Mouse (Mus musculus): ENCODE data around the gene Gm14569.

The Gm14569 gene

DNA sequence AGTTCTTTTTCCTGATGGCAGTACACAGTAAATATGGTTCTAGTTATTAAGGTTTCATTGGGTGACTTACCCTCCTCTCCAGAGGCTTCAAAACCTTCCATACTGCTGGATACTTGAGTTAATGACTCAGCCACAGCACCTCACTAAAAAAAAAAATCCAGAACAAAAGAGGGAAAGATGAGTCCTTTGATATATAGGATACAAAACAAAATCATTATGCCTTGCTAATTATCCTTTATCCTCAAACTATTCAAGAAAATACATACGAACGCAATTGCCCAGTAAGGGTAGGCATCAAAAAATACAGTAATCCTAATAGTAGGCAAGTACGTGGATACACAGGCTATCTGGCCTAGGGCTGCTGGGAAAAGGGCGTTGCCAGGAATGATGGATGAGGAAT lies at the start of gene Gm14569:
Gm14569 (minus strand) TSS at position 101 of the 400 bp plus-strand sequence.
- ATAC-seq (ENCODE audit: low TSS enrichment), result no peak

DNA sequence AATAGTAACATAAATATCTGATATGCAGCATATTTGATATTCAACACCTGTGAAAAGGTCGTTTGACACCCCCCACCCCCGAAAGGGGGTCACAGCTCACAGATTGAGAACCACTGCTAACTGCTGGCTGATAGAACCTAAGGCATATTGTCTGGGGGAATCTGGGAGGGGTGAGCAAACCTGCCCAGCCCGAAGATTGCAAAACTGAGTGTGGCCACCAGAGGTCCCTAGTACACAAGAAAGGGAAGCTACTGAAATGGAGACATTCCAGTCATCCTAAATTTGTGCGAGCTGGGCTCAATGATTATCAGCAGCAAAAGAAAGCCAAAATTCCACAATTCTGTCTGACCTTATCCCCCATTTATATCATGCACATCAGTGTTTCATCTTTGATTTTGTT lies 42.9 kb upstream of the Gm14569 start:
- peak; percentile 70 for ATAC-seq (ENCODE audit: low TSS enrichment)

- ATAC-seq (ENCODE audit: low TSS enrichment), result no peak
Observed at GRCm38 (mm10) chrX:36533744-36534143, 42.1 kb upstream of the Gm14569 start.

GRCm38 (mm10) chrX:36530251-36530650 lies 38.6 kb upstream of the Gm14569 start:
- ATAC-seq (ENCODE audit: low TSS enrichment), result no peak

GRCm38 (mm10) chrX:36523729-36524128 lies 32.1 kb upstream of the Gm14569 start:
- no peak for ATAC-seq (ENCODE audit: low TSS enrichment)

DNA sequence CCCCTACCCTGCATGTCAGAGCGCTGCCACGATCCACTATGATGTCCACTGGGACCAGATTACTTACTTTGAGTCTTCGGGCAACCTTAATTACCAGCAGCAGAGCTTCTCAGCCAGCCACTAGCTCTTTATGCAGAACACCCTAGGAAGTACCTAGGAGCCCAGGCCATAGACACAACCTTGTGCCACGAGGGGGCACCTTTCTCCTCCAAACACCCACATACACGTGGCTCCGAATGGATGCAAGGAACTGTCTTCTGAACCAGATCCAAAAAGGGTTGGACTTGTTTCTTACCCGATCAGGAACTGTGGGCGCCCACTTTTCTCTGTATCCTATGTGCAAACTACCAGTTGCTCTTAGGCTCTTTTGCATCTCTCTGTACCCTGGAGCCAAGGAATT lies 22.1 kb upstream of the Gm14569 start:
- no peak for ATAC-seq (ENCODE audit: low TSS enrichment)

DNA sequence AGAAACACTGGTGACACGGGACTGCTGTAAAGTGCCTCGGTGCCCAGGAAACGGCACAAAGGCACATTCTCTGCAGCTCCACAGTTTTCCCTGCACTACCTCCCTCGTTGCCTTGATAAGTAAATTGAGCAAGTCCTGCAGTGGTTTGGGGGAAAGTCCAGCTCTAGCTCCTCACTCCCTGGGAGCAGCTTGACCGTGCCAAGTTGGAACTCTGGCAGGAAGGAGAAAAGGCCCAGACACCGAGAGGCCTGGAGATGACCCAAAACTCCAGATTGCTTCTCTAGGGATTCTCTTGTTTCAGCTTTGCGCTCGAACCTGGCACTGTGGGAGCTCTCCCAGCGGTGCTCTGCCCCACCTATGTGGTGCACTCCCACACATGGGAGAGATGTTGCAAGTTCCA lies 21.6 kb upstream of the Gm14569 start:
- no peak for ATAC-seq (ENCODE audit: low TSS enrichment)

GRCm38 (mm10) chrX:36506863-36507262 lies 15.2 kb upstream of the Gm14569 start:
- ATAC-seq (ENCODE audit: low TSS enrichment), result no peak

DNA sequence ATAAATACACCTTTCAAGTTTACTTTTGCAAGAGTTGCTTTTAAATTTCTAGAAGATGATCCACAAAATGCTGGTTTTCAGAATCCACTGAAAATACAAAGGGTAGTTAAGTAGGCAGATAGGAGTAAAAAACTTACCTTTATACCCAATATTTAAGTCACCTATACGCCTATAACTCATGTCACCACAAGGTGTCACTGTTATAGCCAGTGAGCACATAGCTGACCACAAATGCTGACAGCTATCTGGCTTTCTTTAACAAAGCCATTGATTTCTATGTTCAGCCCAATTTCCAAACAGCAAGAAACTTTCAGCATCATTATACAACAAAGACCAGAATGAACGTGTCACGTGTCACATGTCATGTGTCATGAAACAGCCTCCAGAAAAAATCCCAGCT lies 2.1 kb downstream of the Gm14569 start:
- no peak for ATAC-seq (ENCODE audit: low TSS enrichment)

DNA sequence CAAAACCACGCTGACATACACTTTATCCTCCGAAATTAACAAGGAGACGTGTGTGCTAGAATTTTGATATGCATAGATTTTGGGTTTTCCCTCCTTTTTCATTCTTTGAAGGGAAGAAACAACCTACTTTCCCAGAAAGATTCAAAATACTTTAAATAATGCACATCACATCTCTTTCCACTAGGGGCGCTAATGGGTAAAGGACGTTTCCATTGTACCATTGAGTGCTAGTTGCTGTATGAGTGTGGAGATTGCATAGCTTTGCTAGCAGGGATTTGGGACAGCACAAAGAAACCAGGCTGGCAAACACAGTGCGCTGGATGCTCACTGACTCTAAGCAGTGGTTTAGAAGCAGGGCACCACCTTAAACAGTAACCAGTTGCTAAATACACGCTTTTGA lies 3.6 kb downstream of the Gm14569 start:
- ATAC-seq (ENCODE audit: low TSS enrichment), result no peak

DNA sequence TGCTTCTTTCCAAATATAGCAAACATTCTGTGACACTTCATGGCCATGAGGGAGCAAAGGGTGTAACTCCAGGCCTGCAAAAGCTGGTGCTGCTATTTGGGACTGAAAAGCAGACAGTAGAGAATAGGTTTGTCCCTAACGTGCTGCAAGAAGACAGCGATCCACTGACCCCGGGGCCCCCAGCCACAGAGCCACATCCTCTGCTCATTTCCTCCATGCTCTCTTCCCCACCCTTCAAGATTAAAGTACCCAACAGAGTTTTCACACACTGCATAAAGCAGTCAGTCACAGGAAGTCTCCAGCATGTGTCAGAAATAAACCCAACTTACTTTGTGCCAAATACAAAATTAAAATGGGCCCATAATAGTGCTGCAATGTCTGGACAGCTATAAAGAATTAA lies 16.8 kb downstream of the Gm14569 start:
- ATAC-seq (ENCODE audit: low TSS enrichment), result no peak

DNA sequence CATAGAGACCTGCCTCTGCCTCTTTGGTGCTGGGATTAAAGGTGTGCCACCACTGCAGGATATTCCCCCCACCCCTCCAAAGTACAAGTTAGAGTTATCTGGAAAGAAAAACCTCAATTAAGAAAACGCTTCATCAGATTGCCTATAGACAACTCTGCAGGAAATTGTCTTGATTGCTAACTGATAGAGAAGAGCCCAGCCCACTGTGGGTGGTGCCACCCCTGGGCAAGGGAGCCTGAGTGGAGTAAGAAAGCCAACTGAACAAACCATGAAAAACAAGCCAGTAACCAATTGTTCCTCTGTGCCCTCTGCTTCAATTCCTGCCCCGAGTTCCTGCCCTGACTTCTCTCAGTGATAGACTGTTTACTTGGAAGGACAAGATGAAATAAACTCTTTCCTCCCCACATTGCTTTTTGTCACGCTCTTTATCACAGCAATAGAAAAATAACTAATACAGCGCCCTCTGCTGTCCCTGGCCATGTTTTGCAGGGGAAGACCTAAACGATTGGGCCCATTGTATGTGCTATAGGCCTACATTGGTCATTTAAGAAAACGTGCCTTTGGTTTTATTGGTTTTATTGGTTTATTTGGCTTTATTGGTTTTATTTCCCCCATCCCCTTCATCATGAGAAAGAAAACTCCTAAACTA lies 17.4 kb downstream of the Gm14569 start:
- no peak for ATAC-seq (ENCODE audit: low TSS enrichment)

- ATAC-seq (ENCODE audit: low TSS enrichment), result no peak
Observed at GRCm38 (mm10) chrX:36456031-36456430, 35.6 kb downstream of the Gm14569 start.

DNA sequence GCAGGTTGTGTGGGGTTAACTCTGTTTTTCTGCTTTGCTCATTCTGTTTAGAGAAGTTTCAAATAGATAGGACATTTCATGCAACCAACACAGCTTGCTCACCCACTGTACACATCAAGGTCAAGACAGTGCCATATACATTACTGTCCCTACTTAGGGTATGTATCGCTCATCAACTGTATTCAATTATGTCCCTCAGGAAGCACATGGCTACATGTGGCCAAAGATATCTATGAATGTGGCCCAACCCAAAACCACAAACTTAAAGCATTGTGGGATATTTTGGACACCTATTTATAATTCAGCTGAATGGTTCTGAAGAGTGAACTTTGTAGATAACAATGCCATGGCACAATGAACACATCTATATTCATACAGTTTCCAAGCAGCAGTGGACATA lies 53.7 kb downstream of the Gm14569 start:
- ATAC-seq (ENCODE audit: low TSS enrichment), result no peak

- no peak for ATAC-seq (ENCODE audit: low TSS enrichment)
Observed at GRCm38 (mm10) chrX:36434993-36435392, 56.6 kb downstream of the Gm14569 start.

DNA sequence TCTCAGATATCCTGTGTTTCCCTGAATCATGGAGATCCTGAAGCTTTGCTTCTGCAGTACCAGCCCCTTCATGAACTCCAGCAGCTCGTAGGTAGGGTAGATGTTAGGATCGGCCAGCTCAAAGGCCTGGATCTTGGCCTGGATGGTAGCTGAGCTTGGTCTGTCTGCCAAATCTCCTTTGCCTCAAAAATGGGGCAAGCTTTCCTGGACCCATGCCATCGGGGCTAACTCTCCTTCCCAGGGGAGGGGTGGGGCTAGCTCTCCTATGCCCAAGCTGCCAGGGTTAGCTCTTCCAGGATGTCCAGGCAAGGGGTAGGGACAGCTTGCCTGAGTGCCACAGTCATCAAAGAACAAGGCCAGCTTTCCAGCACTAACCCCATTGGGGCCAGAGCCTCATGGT lies 72.5 kb downstream of the Gm14569 start:
- ATAC-seq (ENCODE audit: low TSS enrichment), result no peak

- no peak for ATAC-seq (ENCODE audit: low TSS enrichment)
Observed at GRCm38 (mm10) chrX:36402316-36402715, 89.3 kb downstream of the Gm14569 start.

- ATAC-seq (ENCODE audit: low TSS enrichment), result no peak
Observed at GRCm38 (mm10) chrX:36400980-36401379, 90.7 kb downstream of the Gm14569 start, which contains the start of gene Gm6268. Gene Gm6268, plus strand, starts transcription at chrX:36401280.

GRCm38 (mm10) chrX:36393279-36393678 lies 98.4 kb downstream of the Gm14569 start:
- ATAC-seq (ENCODE audit: low TSS enrichment), result peak; percentile 76

GRCm38 (mm10) chrX:36392672-36393071 lies 99.0 kb downstream of the Gm14569 start:
- ATAC-seq (ENCODE audit: low TSS enrichment), result peak; percentile 77

GRCm38 (mm10) chrX:36390503-36390902 lies 101.1 kb downstream of the Gm14569 start:
- no peak for ATAC-seq (ENCODE audit: low TSS enrichment)

DNA sequence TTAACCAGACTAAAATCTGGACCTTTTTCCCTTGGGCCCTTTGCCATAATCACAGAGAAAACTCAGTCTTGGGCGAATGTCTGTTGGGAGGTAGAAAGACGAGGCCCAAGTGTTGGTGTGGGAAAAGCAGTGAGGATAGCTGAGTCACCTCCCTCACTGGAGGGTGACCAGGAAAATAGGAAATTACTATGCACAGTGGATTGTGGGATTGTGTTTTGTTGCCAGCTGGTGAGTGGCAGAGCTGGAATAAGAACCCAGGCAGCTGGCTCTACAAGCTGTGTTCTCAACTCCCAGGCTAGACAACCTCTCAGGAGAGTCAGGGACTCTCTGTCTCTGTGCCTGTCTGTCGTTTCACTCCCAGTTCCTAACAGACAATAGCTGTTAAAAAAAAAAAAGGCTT lies 101.7 kb downstream of the Gm14569 start:
- peak; percentile 87 for ATAC-seq (ENCODE audit: low TSS enrichment)

GRCm38 (mm10) chrX:36385340-36385739 lies 106.3 kb downstream of the Gm14569 start:
- no peak for ATAC-seq (ENCODE audit: low TSS enrichment)
